Mouse (Mus musculus) C2C12 (cell line): Measurements from ENCODE around the gene Hoxb6. TPM values are rescaled to one million over a fixed set of nuclear protein-coding genes. Genes with fewer than 3 reads are reported as not detected.

Experiments used
- H3K27me3 ChIP-seq: one replicate; pipeline ENCODE4 v1.6.1; 2011; ENCODE audit not compliant: control insufficient read depth, insufficient read depth, insufficient read length
- H3K36me3 ChIP-seq: one replicate; pipeline ENCODE4 v1.6.1; 2011; ENCODE audit not compliant: control insufficient read depth, insufficient read depth
- H3K4me3 ChIP-seq: one replicate; pipeline ENCODE4 v1.5.1; 2011; ENCODE audit warnings: mild to moderate bottlenecking, control low read depth; ENCODE audit not compliant: poor library complexity, insufficient read depth, severe bottlenecking
- H3K79me2 ChIP-seq: one replicate; pipeline ENCODE4 v1.6.1; 2011; ENCODE audit not compliant: control insufficient read depth, insufficient read depth
- H3K79me3 ChIP-seq: one replicate; pipeline ENCODE4 v1.6.1; 2011; ENCODE audit warnings: low read depth, control low read depth
- H3ac ChIP-seq: one replicate; pipeline ENCODE3; 2011; ENCODE audit warnings: low read depth; ENCODE audit not compliant: control insufficient read depth, insufficient read length
- CEBPB ChIP-seq: IDR thresholded peaks from one replicate; pipeline ENCODE4 v1.6.1; 2011; ENCODE audit warnings: low read depth, mild to moderate bottlenecking, control low read depth, moderate library complexity
- CTCF ChIP-seq: IDR thresholded peaks from one replicate; pipeline ENCODE4 v1.5.1; 2011; ENCODE audit not compliant: control insufficient read depth, insufficient read depth, insufficient read length
- FOSL1 ChIP-seq: IDR thresholded peaks from one replicate; pipeline ENCODE4 v1.8.0; 2011; ENCODE audit warnings: mild to moderate bottlenecking, low read length; ENCODE audit not compliant: poor library complexity, insufficient read depth, severe bottlenecking
- MAX ChIP-seq: IDR thresholded peaks from one replicate; pipeline ENCODE4 v1.6.1; 2011; ENCODE audit warnings: mild to moderate bottlenecking, control low read depth
- MYOD1 ChIP-seq: IDR thresholded peaks from one replicate; pipeline ENCODE4 v1.6.1; 2011; ENCODE audit warnings: low read depth; ENCODE audit not compliant: control insufficient read depth, insufficient read length
- MYOG ChIP-seq: IDR thresholded peaks from one replicate; pipeline ENCODE4 v1.6.1; 2011; ENCODE audit not compliant: control insufficient read depth, insufficient read length; ENCODE audit errors: extremely low read depth
- USF1 ChIP-seq: IDR thresholded peaks from one replicate; pipeline ENCODE4 v1.6.1; 2011; ENCODE audit warnings: low read depth, mild to moderate bottlenecking, control low read depth, moderate library complexity
- polyA plus RNA-seq: library from polyadenylated mRNA; unstranded; fragments of >200 nt; fragmentation: generic; extraction: Trizol; gene quantifications from one replicate; pipeline ENCODE4 v1.2.1, GENCODE M21; 2012; ENCODE audit warnings: missing spikeins

Hoxb6 gene
- polyA plus RNA-seq, 1 experiment: 0.05 TPM

DNA sequence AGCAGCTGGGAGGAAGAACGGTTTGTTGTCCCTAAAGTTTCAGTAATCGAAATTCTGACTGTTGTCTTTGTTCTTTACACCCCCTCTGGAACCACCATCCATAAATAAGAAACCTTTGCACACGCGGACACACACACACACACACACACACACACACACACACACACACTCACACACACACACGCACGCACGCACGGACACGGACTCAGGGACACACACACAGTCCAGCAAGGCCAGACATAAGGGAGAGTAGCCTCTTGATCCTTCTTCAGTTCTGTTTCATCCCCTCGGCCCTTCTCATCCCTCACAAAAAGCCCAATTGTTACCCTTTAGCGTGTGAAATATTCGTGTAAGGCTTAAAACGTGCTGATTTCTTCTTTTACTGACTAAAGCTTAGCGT is 14.0 kb upstream of the Hoxb6 start:
- H3K27me3 ChIP-seq: peaks cover 89% of the 10 kb centered on the region
- H3ac ChIP-seq: no peak overlapping the region
- TF ChIP-seq USF1: no peak
- no peak for TF ChIP-seq MYOG
- no peak for TF ChIP-seq CEBPB
- no peak for TF ChIP-seq MAX
- no peak for TF ChIP-seq FOSL1
- no peak for TF ChIP-seq CTCF
- no peak for TF ChIP-seq MYOD1
- no peak overlapping the region for H3K4me3 ChIP-seq
- no peaks in the 10 kb centered on the region for H3K36me3 ChIP-seq
- H3K79me2 ChIP-seq: no peaks in the 10 kb centered on the region
- H3K79me3 ChIP-seq: no peaks in the 10 kb centered on the region

GRCm38 (mm10) chr11:96278773-96279172 is 13.5 kb upstream of the Hoxb6 start:
- Histone ChIP-seq H3K36me3 (no peaks in the 10 kb centered on the region), H3ac (no peak overlapping the region), H3K4me3 (no peak overlapping the region), H3K79me2 (no peaks in the 10 kb centered on the region), H3K27me3 (peaks cover 85% of the 10 kb centered on the region), H3K79me3 (no peaks in the 10 kb centered on the region)
- TF ChIP-seq MAX (no peak), FOSL1 (no peak), CTCF (peak; percentile 19)

- no peak overlapping the region for H3K4me3 ChIP-seq
- TF ChIP-seq USF1 (no peak), CTCF (no peak), MYOG (no peak), MYOD1 (no peak), MAX (no peak), CEBPB (no peak), FOSL1 (no peak)
- peaks cover 85% of the 10 kb centered on the region for H3K27me3 ChIP-seq
- no peaks in the 10 kb centered on the region for H3K36me3 ChIP-seq
- no peaks in the 10 kb centered on the region for H3K79me3 ChIP-seq
- H3K79me2 ChIP-seq: no peaks in the 10 kb centered on the region
- H3ac ChIP-seq: no peak overlapping the region
Observed at GRCm38 (mm10) chr11:96279421-96280233, 12.6 kb upstream of the Hoxb6 start.

DNA sequence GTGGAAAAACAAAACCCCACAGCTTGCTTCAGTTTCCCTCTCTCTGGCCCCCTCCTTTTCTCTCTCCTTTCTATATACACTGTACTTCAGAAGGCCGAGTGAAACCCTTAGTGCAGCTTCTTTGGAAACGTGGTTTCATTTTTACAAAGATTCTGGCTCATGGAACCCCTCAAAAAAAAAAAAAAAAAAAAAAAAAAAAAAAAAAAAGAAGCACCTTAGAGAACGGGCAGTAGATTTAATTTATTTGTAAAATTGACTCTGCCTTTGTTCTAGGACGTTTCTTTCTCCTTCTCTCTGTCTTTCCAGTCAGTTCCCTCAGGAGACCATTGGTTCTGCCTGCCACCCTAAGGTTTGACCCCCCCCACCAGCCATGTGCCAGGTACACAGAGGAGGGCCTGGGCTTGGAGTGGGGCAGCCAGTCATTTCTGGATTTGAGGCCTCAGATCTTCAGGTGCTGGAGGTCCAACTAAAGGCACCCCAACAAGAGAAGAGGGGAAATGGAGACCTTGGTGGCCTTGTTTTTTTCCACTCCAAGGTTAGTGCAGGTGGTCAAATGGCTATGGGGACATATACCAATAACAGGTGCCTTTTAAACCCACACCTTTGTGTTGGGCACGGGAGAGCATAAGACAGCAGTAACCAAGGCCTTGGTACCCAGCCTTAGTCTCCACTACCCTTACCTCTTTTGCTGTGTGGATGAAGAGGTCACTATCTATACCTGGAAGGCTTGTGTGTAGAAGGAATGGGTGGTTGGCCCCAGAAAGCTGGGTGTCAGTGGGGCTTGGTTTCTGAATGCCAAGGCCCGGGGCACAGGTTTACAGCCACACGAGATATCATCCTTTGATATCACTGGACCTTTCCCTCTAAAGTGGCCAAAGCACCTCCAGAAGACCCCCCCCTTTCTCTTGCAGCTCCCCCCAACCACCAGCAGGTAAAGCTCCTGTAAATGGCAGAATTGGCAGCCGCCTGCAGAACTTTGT is 11.6 kb upstream of the Hoxb6 start:
- no peak overlapping the region for H3K4me3 ChIP-seq
- TF ChIP-seq MYOG (no peak), MYOD1 (no peak), USF1 (no peak), CTCF (no peak), MAX (no peak), CEBPB (no peak), FOSL1 (no peak)
- H3ac ChIP-seq: no peak overlapping the region
- no peaks in the 10 kb centered on the region for H3K79me3 ChIP-seq
- peaks cover 85% of the 10 kb centered on the region for H3K27me3 ChIP-seq
- H3K79me2 ChIP-seq: no peaks in the 10 kb centered on the region
- no peaks in the 10 kb centered on the region for H3K36me3 ChIP-seq

DNA sequence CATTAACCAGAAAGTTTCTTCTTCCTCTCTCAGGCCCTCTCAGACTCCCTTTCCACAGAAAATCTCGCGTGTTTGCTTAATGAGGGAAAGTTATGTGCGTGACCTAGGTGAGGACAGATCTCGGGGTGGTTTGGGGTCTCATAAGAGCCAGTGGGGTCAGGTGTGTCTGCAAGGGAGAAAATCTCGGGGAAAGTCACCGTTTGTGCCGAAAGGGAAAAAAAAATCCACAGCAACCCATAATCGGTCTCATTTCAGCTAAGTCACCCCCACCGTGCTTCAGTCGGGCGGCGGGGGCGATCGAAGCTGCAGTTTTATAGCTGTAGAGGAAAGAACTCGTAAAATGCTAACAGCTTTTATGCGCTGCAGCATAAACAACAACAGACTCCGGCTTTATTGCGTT is 10.9 kb upstream of the Hoxb6 start:
- no peaks in the 10 kb centered on the region for H3K36me3 ChIP-seq
- H3K79me2 ChIP-seq: no peaks in the 10 kb centered on the region
- TF ChIP-seq MYOD1 (no peak), MAX (no peak), FOSL1 (no peak), MYOG (no peak), CTCF (no peak), CEBPB (no peak), USF1 (no peak)
- peaks cover 86% of the 10 kb centered on the region for H3K27me3 ChIP-seq
- H3ac ChIP-seq: no peak overlapping the region
- H3K79me3 ChIP-seq: no peaks in the 10 kb centered on the region
- no peak overlapping the region for H3K4me3 ChIP-seq
